Mouse (Mus musculus): ENCODE measurements around the gene Nicn1. TPM values are rescaled to one million over a fixed set of nuclear protein-coding genes. Genes with fewer than 3 reads are reported as not detected.

The Nicn1 gene
- polyA plus RNA-seq (2015; fragmentation: Nextera tagmentation; extraction: Ambion mirVana): 117 and 136 TPM in 2 replicates

GRCm38 (mm10) chr9:108290016-108290750, at the start of gene Nicn1:
Gene Nicn1 (plus strand): TSS chr9:108290429.
- no peaks in the 10 kb centered on the region for H3K9me3 ChIP-seq (replicated peaks)
- under 1% methylated on average over 32 of the region's 32 CpGs for WGBS
- H3K27me3 ChIP-seq (replicated peaks): no peaks in the 10 kb centered on the region
- peaks cover 19% of the 10 kb centered on the region for H3K36me3 ChIP-seq
- H3K9ac ChIP-seq (replicated peaks): peak within 1 kb of the TSS; percentile 81
- peak; percentile 96 for ATAC-seq (ENCODE audit: low FRiP score)
- peaks cover 15% of the 10 kb centered on the region for H3K4me1 ChIP-seq
- peak within 1 kb of the TSS; percentile 74 for H3K4me2 ChIP-seq
- H3K4me3 ChIP-seq (replicated peaks): peak within 1 kb of the TSS; percentile 65
- peak within 1 kb of the TSS; percentile 93 for H3K27ac ChIP-seq (replicated peaks)

- H3K36me3 ChIP-seq: peaks cover 30% of the 10 kb centered on the region
- H3K4me1 ChIP-seq: no peaks in the 10 kb centered on the region
- H3K4me3 ChIP-seq (replicated peaks): no peak overlapping the region
- 96% methylated on average over 3 of the region's 3 CpGs for WGBS
- no peaks in the 10 kb centered on the region for H3K27me3 ChIP-seq (replicated peaks)
- no peak overlapping the region for H3K27ac ChIP-seq (replicated peaks)
- no peak overlapping the region for H3K9ac ChIP-seq (replicated peaks)
- no peaks in the 10 kb centered on the region for H3K9me3 ChIP-seq (replicated peaks)
- ATAC-seq (ENCODE audit: low FRiP score): no peak
- H3K4me2 ChIP-seq: no peak overlapping the region
Measured at GRCm38 (mm10) chr9:108244540-108244939, 45.7 kb upstream of the Nicn1 start.

GRCm38 (mm10) chr9:108244984-108245383, 45.2 kb upstream of the Nicn1 start:
- Histone ChIP-seq H3K4me2 (no peak overlapping the region), H3K27ac (replicated peaks) (no peak overlapping the region), H3K4me3 (replicated peaks) (no peak overlapping the region), H3K27me3 (replicated peaks) (no peaks in the 10 kb centered on the region), H3K9ac (replicated peaks) (no peak overlapping the region), H3K36me3 (peaks cover 31% of the 10 kb centered on the region), H3K9me3 (replicated peaks) (no peaks in the 10 kb centered on the region), H3K4me1 (no peaks in the 10 kb centered on the region)
- 90% methylated on average over 3 of the region's 3 CpGs for WGBS
- ATAC-seq (ENCODE audit: low FRiP score): no peak

GRCm38 (mm10) chr9:108248957-108249356, 41.3 kb upstream of the Nicn1 start:
- 53% methylated on average over 5 of the region's 5 CpGs for WGBS
- H3K27me3 ChIP-seq (replicated peaks): no peaks in the 10 kb centered on the region
- peaks cover 48% of the 10 kb centered on the region for H3K36me3 ChIP-seq
- no peaks in the 10 kb centered on the region for H3K9me3 ChIP-seq (replicated peaks)
- no peak overlapping the region for H3K27ac ChIP-seq (replicated peaks)
- no peak overlapping the region for H3K4me2 ChIP-seq
- ATAC-seq (ENCODE audit: low FRiP score): no peak
- H3K4me3 ChIP-seq (replicated peaks): no peak overlapping the region
- H3K4me1 ChIP-seq: no peaks in the 10 kb centered on the region
- H3K9ac ChIP-seq (replicated peaks): no peak overlapping the region

GRCm38 (mm10) chr9:108251877-108252276, 38.4 kb upstream of the Nicn1 start:
- no peak overlapping the region for H3K4me2 ChIP-seq
- H3K27me3 ChIP-seq (replicated peaks): no peaks in the 10 kb centered on the region
- 96% methylated on average over 6 of the region's 6 CpGs for WGBS
- H3K9me3 ChIP-seq (replicated peaks): no peaks in the 10 kb centered on the region
- H3K27ac ChIP-seq (replicated peaks): no peak overlapping the region
- H3K4me1 ChIP-seq: no peaks in the 10 kb centered on the region
- no peak for ATAC-seq (ENCODE audit: low FRiP score)
- H3K9ac ChIP-seq (replicated peaks): no peak overlapping the region
- no peak overlapping the region for H3K4me3 ChIP-seq (replicated peaks)
- peaks cover 33% of the 10 kb centered on the region for H3K36me3 ChIP-seq

GRCm38 (mm10) chr9:108252766-108253165, 37.5 kb upstream of the Nicn1 start:
- H3K27ac ChIP-seq (replicated peaks): no peak overlapping the region
- no peak overlapping the region for H3K4me3 ChIP-seq (replicated peaks)
- 97% methylated on average over 7 of the region's 7 CpGs for WGBS
- H3K9ac ChIP-seq (replicated peaks): no peak overlapping the region
- H3K36me3 ChIP-seq: peaks cover 32% of the 10 kb centered on the region
- no peak overlapping the region for H3K4me2 ChIP-seq
- no peaks in the 10 kb centered on the region for H3K27me3 ChIP-seq (replicated peaks)
- H3K4me1 ChIP-seq: no peaks in the 10 kb centered on the region
- no peaks in the 10 kb centered on the region for H3K9me3 ChIP-seq (replicated peaks)
- ATAC-seq (ENCODE audit: low FRiP score): no peak

GRCm38 (mm10) chr9:108260526-108260925, 29.7 kb upstream of the Nicn1 start:
- Histone ChIP-seq H3K36me3 (no peaks in the 10 kb centered on the region), H3K4me3 (replicated peaks) (no peak overlapping the region), H3K4me2 (no peak overlapping the region), H3K27ac (replicated peaks) (no peak overlapping the region), H3K4me1 (peaks cover 30% of the 10 kb centered on the region), H3K9me3 (replicated peaks) (no peaks in the 10 kb centered on the region), H3K9ac (replicated peaks) (no peak overlapping the region), H3K27me3 (replicated peaks) (no peaks in the 10 kb centered on the region)
- ATAC-seq (ENCODE audit: low FRiP score): no peak
- WGBS: 87% methylated on average over 4 of the region's 4 CpGs

GRCm38 (mm10) chr9:108261865-108262264, 28.4 kb upstream of the Nicn1 start:
- Histone ChIP-seq H3K36me3 (no peaks in the 10 kb centered on the region), H3K27me3 (replicated peaks) (no peaks in the 10 kb centered on the region), H3K9me3 (replicated peaks) (no peaks in the 10 kb centered on the region), H3K27ac (replicated peaks) (no peak overlapping the region), H3K4me2 (peak overlapping the region; percentile 68), H3K9ac (replicated peaks) (no peak overlapping the region), H3K4me1 (peaks cover 30% of the 10 kb centered on the region), H3K4me3 (replicated peaks) (peak overlapping the region; percentile 99)
- WGBS: 77% methylated on average over 7 of the region's 7 CpGs
- no peak for ATAC-seq (ENCODE audit: low FRiP score)

GRCm38 (mm10) chr9:108262494-108263049, 27.7 kb upstream of the Nicn1 start:
- Histone ChIP-seq H3K4me3 (replicated peaks) (peak overlapping the region; percentile 99), H3K36me3 (no peaks in the 10 kb centered on the region), H3K27ac (replicated peaks) (peak overlapping the region; percentile 92), H3K27me3 (replicated peaks) (no peaks in the 10 kb centered on the region), H3K4me1 (peaks cover 30% of the 10 kb centered on the region), H3K9ac (replicated peaks) (peak overlapping the region; percentile 95), H3K9me3 (replicated peaks) (no peaks in the 10 kb centered on the region), H3K4me2 (peak overlapping the region; percentile 68)
- ATAC-seq (ENCODE audit: low FRiP score): no peak
- WGBS: 39% methylated on average over 11 of the region's 11 CpGs

GRCm38 (mm10) chr9:108263131-108263681, 27.0 kb upstream of the Nicn1 start:
- whole genome bisulfite sequencing: under 1% methylated on average over 57 of the region's 62 CpGs
- H3K27ac ChIP-seq (replicated peaks): peak overlapping the region; percentile 92
- no peaks in the 10 kb centered on the region for H3K9me3 ChIP-seq (replicated peaks)

GRCm38 (mm10) chr9:108263690-108264190, 26.5 kb upstream of the Nicn1 start, which contains the start of gene Dag1:
Gene Dag1 (minus strand): TSS chr9:108263958.
- Histone ChIP-seq H3K27ac (replicated peaks) (peak within 1 kb of the TSS; percentile 92), H3K36me3 (no peaks in the 10 kb centered on the region), H3K4me3 (replicated peaks) (peak within 1 kb of the TSS; percentile 99), H3K4me2 (peak within 1 kb of the TSS; percentile 68), H3K27me3 (replicated peaks) (no peaks in the 10 kb centered on the region), H3K4me1 (peaks cover 30% of the 10 kb centered on the region), H3K9ac (replicated peaks) (peak within 1 kb of the TSS; percentile 95), H3K9me3 (replicated peaks) (no peaks in the 10 kb centered on the region)
- under 1% methylated on average over 60 of the region's 71 CpGs for WGBS
- peak; percentile 99 for ATAC-seq (ENCODE audit: low FRiP score)

More at GRCm38 (mm10) chr9:108263131-108263681, 27.0 kb upstream of the Nicn1 start:
- H3K4me2 ChIP-seq: peak overlapping the region; percentile 68
- peak overlapping the region; percentile 99 for H3K4me3 ChIP-seq (replicated peaks)
- peak; percentile 66 for ATAC-seq (ENCODE audit: low FRiP score)
- H3K36me3 ChIP-seq: no peaks in the 10 kb centered on the region
- H3K4me1 ChIP-seq: peaks cover 30% of the 10 kb centered on the region
- no peaks in the 10 kb centered on the region for H3K27me3 ChIP-seq (replicated peaks)
- H3K9ac ChIP-seq (replicated peaks): peak overlapping the region; percentile 95
